Mouse (Mus musculus) hindbrain, embryonic 15.5 days (tissue): ENCODE data around the gene Gnaq. TPM values are rescaled to one million over a fixed set of nuclear protein-coding genes. Genes with fewer than 3 reads are reported as not detected.

Experiments
- ATAC-seq: fragments of 200-750 bp; cut with Nextera tagmentation; 2 replicates; pipeline ENCODE4 v1.8.0; 2017; ENCODE audit warnings: low read depth, moderate number of reproducible peaks, moderate TSS enrichment; ENCODE audit not compliant: low FRiP score
- H3K27ac ChIP-seq: fragments of 300-500 bp; sonication (generic); replicated peaks from 2 replicates; pipeline ENCODE4 v1.5.1; 2015; ENCODE audit warnings: mild to moderate bottlenecking, inconsistent platforms
- H3K27me3 ChIP-seq: fragments of 300-500 bp; sonication (generic); 2 replicates; pipeline ENCODE4 v1.6.1; 2015; ENCODE audit warnings: control low read depth, inconsistent platforms
- H3K36me3 ChIP-seq: fragments of 300-500 bp; sonication (generic); 2 replicates; pipeline ENCODE4 v1.6.1; 2015; ENCODE audit warnings: control low read depth, inconsistent platforms
- H3K4me1 ChIP-seq: fragments of 300-500 bp; sonication (generic); replicated peaks from 2 replicates; pipeline ENCODE4 v1.6.1; 2015; ENCODE audit warnings: control low read depth, inconsistent platforms
- H3K4me2 ChIP-seq: fragments of 300-500 bp; sonication (generic); 2 replicates; pipeline ENCODE4 v1.6.1; 2015; ENCODE audit warnings: moderate library complexity, mild to moderate bottlenecking, inconsistent platforms
- H3K4me3 ChIP-seq: fragments of 300-500 bp; sonication (generic); 2 replicates; pipeline ENCODE4 v1.5.1; 2015; ENCODE audit warnings: mild to moderate bottlenecking, inconsistent platforms
- H3K9ac ChIP-seq: fragments of 300-500 bp; sonication (generic); 2 replicates; pipeline ENCODE4 v1.6.1; 2015; ENCODE audit warnings: inconsistent platforms
- H3K9me3 ChIP-seq: fragments of 300-500 bp; sonication (generic); 2 replicates; pipeline ENCODE4 v1.6.1; 2016; ENCODE audit warnings: control low read depth, inconsistent platforms
- WGBS: fragments of 180-500 bp; shearing (Covaris S2); methylation state at CpG from one replicate; pipeline ENCODE4 v1.1.7; 2015; 5-methylcytosine and 5-hydroxymethylcytosine counted together
- polyA plus RNA-seq: library from polyadenylated mRNA; unstranded; fragments of >200 nt; fragmentation: Nextera tagmentation; extraction: Ambion mirVana; gene quantifications from 2 replicates; pipeline ENCODE4 v1.2.1, GENCODE M21; 2015

Gnaq gene
- polyA plus RNA-seq, 1 experiment from 2014 or later = 102 TPM

DNA sequence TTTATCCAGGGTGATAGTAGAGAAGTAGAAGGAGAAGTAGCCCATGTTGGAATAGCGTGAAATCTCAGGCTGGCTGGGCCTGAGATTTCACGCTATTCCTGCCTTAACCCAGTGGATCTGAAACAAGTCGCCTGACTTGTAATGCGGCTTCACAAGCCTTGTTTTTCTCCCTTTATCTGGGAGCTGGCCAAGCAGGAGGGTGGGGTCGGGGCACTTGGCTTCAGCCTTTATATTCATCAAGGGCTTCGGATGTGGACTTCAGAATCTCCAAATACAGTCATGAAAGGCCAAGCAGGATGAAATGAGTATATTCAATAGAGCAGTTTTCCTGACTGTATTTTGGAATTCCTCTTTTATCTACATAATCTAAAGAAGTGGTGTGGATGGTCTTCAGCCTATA lies 82.3 kb downstream of the Gnaq start:
- peak overlapping the region; percentile 20; the same call in 1 of the 2 replicates for H3K27ac ChIP-seq
- H3K27me3 ChIP-seq = no peaks in the 10 kb centered on the region
- no peak overlapping the region for H3K4me2 ChIP-seq
- H3K9me3 ChIP-seq = no peaks in the 10 kb centered on the region
- peaks cover 9% of the 10 kb centered on the region for H3K4me1 ChIP-seq
- WGBS = 52% methylated on average over 6 of the region's 6 CpGs
- no peak overlapping the region for H3K9ac ChIP-seq
- ATAC-seq = no peak
- H3K4me3 ChIP-seq = no peak overlapping the region
- peaks cover 2% of the 10 kb centered on the region; the same call in 1 of the 2 replicates for H3K36me3 ChIP-seq

GRCm38 (mm10) chr19:16215430-16216016 lies 82.9 kb downstream of the Gnaq start:
- 58% methylated on average over 2 of the region's 2 CpGs for WGBS
- peaks cover 4% of the 10 kb centered on the region; the same call in 1 of the 2 replicates for H3K36me3 ChIP-seq
- no peak overlapping the region for H3K4me3 ChIP-seq
- no peak; the same call in 1 of the 2 replicates for ATAC-seq
- peaks cover 9% of the 10 kb centered on the region for H3K4me1 ChIP-seq
- H3K9me3 ChIP-seq = no peaks in the 10 kb centered on the region
- peak overlapping the region; percentile 20; the same call in 1 of the 2 replicates for H3K27ac ChIP-seq
- H3K9ac ChIP-seq = no peak overlapping the region
- H3K4me2 ChIP-seq = no peak overlapping the region
- no peaks in the 10 kb centered on the region for H3K27me3 ChIP-seq

DNA sequence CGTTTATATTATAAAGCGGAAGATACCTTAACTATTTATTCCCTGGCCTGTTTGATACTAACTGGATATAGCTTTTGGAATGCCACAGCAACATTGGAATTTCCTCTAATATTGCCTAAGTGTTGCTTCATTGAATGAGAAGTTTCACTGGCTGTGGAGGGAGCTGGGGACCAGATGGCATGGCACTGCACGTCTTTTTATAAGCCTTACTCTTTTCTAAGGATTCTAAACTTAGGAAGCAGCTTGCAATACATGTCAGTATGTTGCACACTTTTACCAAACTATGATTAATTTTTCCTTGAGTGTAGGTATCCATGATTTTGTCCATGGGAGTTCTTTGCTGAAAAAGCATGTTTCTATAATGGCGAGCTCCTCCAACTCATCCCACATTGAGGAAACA lies 87.3 kb downstream of the Gnaq start:
- H3K36me3 ChIP-seq = peaks cover 4% of the 10 kb centered on the region; the same call in 1 of the 2 replicates
- H3K9me3 ChIP-seq = no peaks in the 10 kb centered on the region
- no peak overlapping the region for H3K27ac ChIP-seq
- H3K4me2 ChIP-seq = no peak overlapping the region
- H3K27me3 ChIP-seq = no peaks in the 10 kb centered on the region
- peaks cover 12% of the 10 kb centered on the region for H3K4me1 ChIP-seq
- ATAC-seq = no peak
- no peak overlapping the region for H3K4me3 ChIP-seq
- H3K9ac ChIP-seq = no peak overlapping the region
- WGBS = 85% methylated on average over 4 of the region's 4 CpGs

GRCm38 (mm10) chr19:16222526-16222925 lies 89.9 kb downstream of the Gnaq start:
- ATAC-seq = no peak
- Histone ChIP-seq H3K27ac (no peak overlapping the region), H3K36me3 (peaks cover 9% of the 10 kb centered on the region; the same call in 1 of the 2 replicates), H3K9ac (no peak overlapping the region), H3K4me1 (peaks cover 7% of the 10 kb centered on the region; the same call in 1 of the 2 replicates), H3K27me3 (no peaks in the 10 kb centered on the region), H3K4me3 (no peak overlapping the region), H3K4me2 (no peak overlapping the region), H3K9me3 (no peaks in the 10 kb centered on the region)
- 70% methylated on average over 3 of the region's 3 CpGs for WGBS

DNA sequence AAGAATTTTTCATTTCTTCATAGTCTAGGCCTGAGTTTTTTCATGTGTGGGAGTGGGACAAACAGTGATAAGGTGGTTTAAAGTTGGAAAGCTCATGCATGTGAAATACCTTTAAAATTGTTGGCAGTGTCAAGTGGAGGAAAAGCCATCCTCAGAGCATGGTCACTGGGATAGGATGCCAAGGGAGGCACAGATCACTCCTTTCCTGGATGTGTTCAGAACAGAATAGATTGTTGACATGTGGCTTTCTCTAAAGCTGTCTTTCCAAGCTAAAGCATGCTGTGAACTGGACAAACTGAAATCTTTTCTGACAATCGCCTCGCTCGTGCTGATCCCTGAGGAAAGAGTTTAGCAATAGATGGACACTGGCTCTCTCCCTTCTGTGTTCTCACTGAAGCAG lies 90.5 kb downstream of the Gnaq start:
- no peak overlapping the region for H3K4me3 ChIP-seq
- no peak for ATAC-seq
- peaks cover 9% of the 10 kb centered on the region; the same call in 1 of the 2 replicates for H3K36me3 ChIP-seq
- no peak overlapping the region for H3K9ac ChIP-seq
- peaks cover 10% of the 10 kb centered on the region for H3K4me1 ChIP-seq
- WGBS = 94% methylated on average over 3 of the region's 3 CpGs
- no peak overlapping the region for H3K27ac ChIP-seq
- H3K27me3 ChIP-seq = no peaks in the 10 kb centered on the region
- no peak overlapping the region for H3K4me2 ChIP-seq
- no peaks in the 10 kb centered on the region for H3K9me3 ChIP-seq

GRCm38 (mm10) chr19:16224831-16225230 lies 92.2 kb downstream of the Gnaq start:
- Histone ChIP-seq H3K4me3 (no peak overlapping the region), H3K27me3 (no peaks in the 10 kb centered on the region), H3K36me3 (peaks cover 8% of the 10 kb centered on the region; the same call in 1 of the 2 replicates), H3K9ac (no peak overlapping the region), H3K9me3 (no peaks in the 10 kb centered on the region), H3K27ac (no peak overlapping the region; the same call in 1 of the 2 replicates), H3K4me2 (no peak overlapping the region), H3K4me1 (peaks cover 10% of the 10 kb centered on the region)
- 52% methylated on average over 2 of the region's 2 CpGs for WGBS
- ATAC-seq = no peak

GRCm38 (mm10) chr19:16231584-16231983 lies 99.0 kb downstream of the Gnaq start:
- no peaks in the 10 kb centered on the region for H3K9me3 ChIP-seq
- H3K27ac ChIP-seq = no peak overlapping the region
- H3K4me2 ChIP-seq = no peak overlapping the region
- H3K4me1 ChIP-seq = peaks cover 10% of the 10 kb centered on the region; the same call in 1 of the 2 replicates
- ATAC-seq = no peak
- 0 out of 2 replicates have a peak, but pooled peaks cover 1% of the 10 kb centered on the region for H3K36me3 ChIP-seq
- no peak overlapping the region for H3K4me3 ChIP-seq
- no peak overlapping the region for H3K9ac ChIP-seq
- 78% methylated on average over 1 of the region's 1 CpGs for WGBS
- no peaks in the 10 kb centered on the region for H3K27me3 ChIP-seq

DNA sequence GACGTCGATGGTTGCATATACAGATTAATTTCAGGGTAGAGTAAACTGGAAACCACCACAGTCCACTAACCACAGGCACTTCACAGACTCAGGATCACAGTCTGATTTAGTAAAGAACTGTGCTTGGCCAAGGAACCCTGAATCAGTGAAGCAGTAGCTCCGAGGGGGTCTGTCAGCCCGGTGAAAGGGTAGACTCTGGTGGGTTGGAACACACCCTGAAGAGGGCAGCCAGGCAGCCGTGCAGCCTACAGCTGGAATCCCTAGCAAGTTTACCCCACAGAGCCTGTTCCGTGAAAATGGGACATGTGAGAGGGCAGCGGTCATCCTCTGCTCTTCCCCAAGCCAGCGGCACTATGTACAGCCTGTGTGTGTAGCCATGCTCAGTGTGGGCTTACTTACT lies 103.0 kb downstream of the Gnaq start:
- H3K4me1 ChIP-seq = peaks cover 44% of the 10 kb centered on the region
- H3K9me3 ChIP-seq = no peaks in the 10 kb centered on the region
- ATAC-seq = no peak
- H3K27ac ChIP-seq = no peak overlapping the region
- no peak overlapping the region for H3K9ac ChIP-seq
- H3K36me3 ChIP-seq = no peaks in the 10 kb centered on the region
- H3K4me2 ChIP-seq = no peak overlapping the region
- WGBS = 80% methylated on average over 8 of the region's 8 CpGs
- no peak overlapping the region for H3K4me3 ChIP-seq
- H3K27me3 ChIP-seq = no peaks in the 10 kb centered on the region

DNA sequence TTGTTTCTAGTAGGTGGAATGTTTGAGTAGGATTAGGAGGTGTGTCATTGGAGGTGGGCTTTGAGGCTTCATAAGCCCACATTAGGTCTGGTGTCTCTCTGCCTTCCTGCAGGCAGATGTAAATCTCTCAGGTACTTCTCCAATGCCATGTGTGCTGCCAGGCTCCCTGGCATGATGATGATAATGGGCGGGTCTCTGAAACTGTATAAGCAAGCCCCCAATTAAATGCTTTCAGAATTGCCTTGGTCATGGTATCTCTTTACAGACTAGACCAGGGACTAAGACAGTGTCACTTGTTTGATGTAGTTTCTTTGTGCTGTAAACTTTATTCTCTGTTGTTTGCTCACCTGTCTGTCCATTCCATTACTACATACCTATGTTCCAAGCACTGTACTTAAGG lies 104.4 kb downstream of the Gnaq start:
- WGBS = 100% methylated on average over 1 of the region's 1 CpGs
- no peak for ATAC-seq

DNA sequence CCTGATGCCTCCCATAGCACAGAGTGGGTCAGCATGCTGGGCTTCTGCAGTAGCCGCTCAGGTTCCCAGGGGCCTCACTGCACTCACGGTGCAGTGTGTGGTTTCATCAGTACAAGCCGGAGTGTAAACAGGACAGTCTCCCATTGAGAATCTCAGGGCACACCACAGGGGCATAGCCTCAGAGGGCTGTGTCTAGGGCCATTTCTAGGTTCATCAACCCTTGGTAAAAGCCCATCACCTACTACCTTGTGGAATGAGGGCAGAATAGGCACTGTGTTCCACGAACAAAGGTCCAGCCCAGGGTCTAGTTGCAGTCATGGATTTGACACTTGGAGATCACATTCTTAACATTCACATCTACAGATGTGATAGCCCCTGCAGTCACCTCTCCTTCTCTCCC lies 105.4 kb downstream of the Gnaq start:
- Histone ChIP-seq H3K4me2 (no peak overlapping the region), H3K4me1 (peaks cover 52% of the 10 kb centered on the region), H3K9ac (no peak overlapping the region), H3K36me3 (no peaks in the 10 kb centered on the region), H3K4me3 (no peak overlapping the region), H3K27me3 (no peaks in the 10 kb centered on the region), H3K27ac (no peak overlapping the region), H3K9me3 (no peaks in the 10 kb centered on the region)
- ATAC-seq = peak; percentile 24; the same call in 1 of the 2 replicates
- 67% methylated on average over 4 of the region's 4 CpGs for WGBS

More for the DNA sequence above, 104.4 kb downstream of the Gnaq start:
- H3K4me2 ChIP-seq = no peak overlapping the region
- no peak overlapping the region for H3K27ac ChIP-seq
- H3K4me3 ChIP-seq = no peak overlapping the region
- H3K4me1 ChIP-seq = peaks cover 48% of the 10 kb centered on the region
- H3K9ac ChIP-seq = no peak overlapping the region
- H3K9me3 ChIP-seq = no peaks in the 10 kb centered on the region
- H3K36me3 ChIP-seq = no peaks in the 10 kb centered on the region
- no peaks in the 10 kb centered on the region for H3K27me3 ChIP-seq

DNA sequence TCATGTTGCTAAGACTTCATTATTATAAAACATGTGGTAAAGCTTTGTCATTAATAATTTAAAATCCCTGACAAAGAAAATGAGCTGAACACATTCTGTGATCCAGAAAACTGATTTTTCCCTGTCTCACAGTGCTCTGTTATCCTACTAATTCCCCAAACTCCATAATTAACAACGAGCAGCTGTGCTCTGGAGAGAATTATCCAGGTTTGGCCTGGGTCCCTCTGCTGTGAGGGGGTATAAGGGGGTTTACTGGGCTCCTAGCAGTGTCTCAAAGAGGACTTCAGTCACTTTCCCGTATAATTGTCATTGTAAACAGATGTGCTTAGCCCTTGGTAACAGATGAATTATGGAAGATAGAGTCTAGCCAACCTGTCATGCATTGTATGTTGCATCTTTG lies 105.9 kb downstream of the Gnaq start:
- peaks cover 54% of the 10 kb centered on the region for H3K4me1 ChIP-seq
- 24% methylated on average over 2 of the region's 2 CpGs for WGBS
- H3K27ac ChIP-seq = peak overlapping the region; percentile 26; the same call in 1 of the 2 replicates
- H3K27me3 ChIP-seq = no peaks in the 10 kb centered on the region
- ATAC-seq = peak; percentile 17; the same call in 1 of the 2 replicates
- H3K36me3 ChIP-seq = no peaks in the 10 kb centered on the region
- H3K4me3 ChIP-seq = no peak overlapping the region
- H3K9ac ChIP-seq = no peak overlapping the region
- H3K9me3 ChIP-seq = no peaks in the 10 kb centered on the region
- no peak overlapping the region for H3K4me2 ChIP-seq

DNA sequence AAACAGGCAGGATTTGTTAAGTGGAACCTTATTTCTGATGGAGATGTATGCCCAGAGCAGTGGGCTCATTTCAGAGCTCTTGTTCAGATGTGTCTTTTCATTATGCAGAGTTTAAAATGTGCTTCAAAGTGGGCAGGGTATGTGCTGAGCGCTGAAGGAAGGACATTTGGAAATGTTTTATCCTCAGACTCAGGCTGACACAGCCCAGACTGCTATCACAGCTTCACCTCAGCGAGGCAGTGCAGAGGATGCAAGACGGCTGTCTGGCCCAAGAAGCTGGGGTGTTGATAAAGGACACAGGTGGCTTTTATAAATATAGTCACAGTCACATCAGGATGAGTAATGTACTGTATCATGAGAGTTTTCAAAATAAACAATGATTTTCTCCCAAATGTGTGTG lies 110.1 kb downstream of the Gnaq start:
- Histone ChIP-seq H3K27ac (no peak overlapping the region), H3K4me3 (no peak overlapping the region), H3K9ac (no peak overlapping the region), H3K27me3 (no peaks in the 10 kb centered on the region), H3K4me2 (no peak overlapping the region), H3K9me3 (no peaks in the 10 kb centered on the region), H3K4me1 (peaks cover 54% of the 10 kb centered on the region), H3K36me3 (no peaks in the 10 kb centered on the region)
- WGBS = 68% methylated on average over 3 of the region's 3 CpGs
- no peak for ATAC-seq

GRCm38 (mm10) chr19:16249025-16249424 lies 116.4 kb downstream of the Gnaq start:
- Histone ChIP-seq H3K9me3 (no peaks in the 10 kb centered on the region), H3K4me1 (peaks cover 47% of the 10 kb centered on the region), H3K27me3 (no peaks in the 10 kb centered on the region), H3K27ac (no peak overlapping the region), H3K4me3 (no peak overlapping the region), H3K9ac (no peak overlapping the region), H3K36me3 (no peaks in the 10 kb centered on the region), H3K4me2 (no peak overlapping the region)
- 95% methylated on average over 2 of the region's 2 CpGs for whole genome bisulfite sequencing
- no peak for ATAC-seq
